Mouse (Mus musculus) hindbrain, embryonic 10.5 days (tissue): ENCODE measurements around the gene Cep290. TPM values are rescaled to one million over a fixed set of nuclear protein-coding genes. Genes with fewer than 3 reads are reported as not detected.
A peak's percentile ranks its signal among the peaks of the same experiment; 100 is the strongest.

Experiments used
- DNase-seq: peaks from one replicate; pipeline ENCODE4 v3.0.0-alpha.2; 2017; ENCODE audit warnings: low spot score
- H3K27ac ChIP-seq: fragments of 300-500 bp; sonication (generic); 2 replicates; pipeline ENCODE4 v1.5.1; 2016; ENCODE audit warnings: mild to moderate bottlenecking, moderate library complexity
- H3K27me3 ChIP-seq: fragments of 300-500 bp; sonication (generic); 2 replicates; pipeline ENCODE4 v1.6.1; 2016; ENCODE audit warnings: mild to moderate bottlenecking; ENCODE audit not compliant: poor library complexity, insufficient read depth, severe bottlenecking
- H3K36me3 ChIP-seq: fragments of 300-500 bp; sonication (generic); 2 replicates; pipeline ENCODE4 v1.6.1; 2016; ENCODE audit warnings: mild to moderate bottlenecking, moderate library complexity
- H3K4me1 ChIP-seq: fragments of 300-500 bp; sonication (generic); replicated peaks from 2 replicates; pipeline ENCODE4 v1.6.1; 2016; ENCODE audit warnings: mild to moderate bottlenecking
- H3K4me3 ChIP-seq: fragments of 300-500 bp; sonication (generic); 2 replicates; pipeline ENCODE4 v1.5.1; 2016; ENCODE audit warnings: mild to moderate bottlenecking, moderate library complexity
- H3K9me3 ChIP-seq: fragments of 300-500 bp; sonication (generic); 2 replicates; pipeline ENCODE4 v1.6.1; 2016; ENCODE audit warnings: mild to moderate bottlenecking, moderate library complexity
- WGBS: fragments of 180-500 bp; shearing (Covaris S2); methylation state at CpG from one replicate; pipeline ENCODE4 v1.1.7; 2016; 5-methylcytosine and 5-hydroxymethylcytosine counted together
- polyA plus RNA-seq: library from polyadenylated mRNA; unstranded; fragments of >200 nt; fragmentation: Nextera tagmentation; extraction: Ambion mirVana; gene quantifications from 2 replicates; pipeline ENCODE4 v1.2.1, GENCODE M21; 2016

Gene Cep290
- polyA plus RNA-seq = 3.3 and 4.5 TPM in 2 replicates

- peak within 1 kb of the TSS; percentile 73 for H3K4me3 ChIP-seq
- H3K36me3 ChIP-seq = 0 out of 2 replicates have a peak, but pooled peaks cover 3% of the 10 kb centered on the region
- peak; percentile 95 for DNase-seq
- WGBS = under 1% methylated on average over 63 of the region's 63 CpGs
- H3K9me3 ChIP-seq = no peaks in the 10 kb centered on the region
- H3K27me3 ChIP-seq = no peaks in the 10 kb centered on the region
- peak within 1 kb of the TSS; percentile 90 for H3K27ac ChIP-seq
- H3K4me1 ChIP-seq = peaks cover 23% of the 10 kb centered on the region
Observed at GRCm38 (mm10) chr10:100487097-100487978, at the start of gene Cep290, which contains the start of gene Tmtc3. Cep290 (plus strand) TSS chr10:100487558. Tmtc3 (minus strand) TSS chr10:100487350.

DNA sequence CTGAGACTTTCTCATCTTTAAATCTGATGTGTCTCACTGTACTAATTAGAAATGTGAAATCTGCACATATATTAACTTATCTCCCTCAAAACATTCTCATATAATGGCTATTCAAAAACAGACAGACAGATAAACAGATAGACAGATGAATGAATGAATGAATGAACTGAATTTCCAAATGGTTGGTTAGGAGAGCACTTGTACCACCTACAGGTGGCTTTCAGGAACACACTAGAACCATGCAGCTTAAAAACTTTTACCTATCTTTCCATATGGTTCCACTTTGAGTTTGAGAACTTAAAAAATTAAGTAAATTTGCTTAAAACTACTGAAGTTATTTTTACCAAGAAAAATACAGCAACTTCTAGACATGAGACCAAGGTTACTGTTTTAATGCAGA lies 38.0 kb upstream of the Cep290 start:
- H3K4me3 ChIP-seq = no peak overlapping the region
- H3K9me3 ChIP-seq = no peaks in the 10 kb centered on the region
- peaks cover 48% of the 10 kb centered on the region for H3K36me3 ChIP-seq
- no peak overlapping the region for H3K27ac ChIP-seq
- no peak for DNase-seq
- H3K27me3 ChIP-seq = no peaks in the 10 kb centered on the region
- no peaks in the 10 kb centered on the region for H3K4me1 ChIP-seq

DNA sequence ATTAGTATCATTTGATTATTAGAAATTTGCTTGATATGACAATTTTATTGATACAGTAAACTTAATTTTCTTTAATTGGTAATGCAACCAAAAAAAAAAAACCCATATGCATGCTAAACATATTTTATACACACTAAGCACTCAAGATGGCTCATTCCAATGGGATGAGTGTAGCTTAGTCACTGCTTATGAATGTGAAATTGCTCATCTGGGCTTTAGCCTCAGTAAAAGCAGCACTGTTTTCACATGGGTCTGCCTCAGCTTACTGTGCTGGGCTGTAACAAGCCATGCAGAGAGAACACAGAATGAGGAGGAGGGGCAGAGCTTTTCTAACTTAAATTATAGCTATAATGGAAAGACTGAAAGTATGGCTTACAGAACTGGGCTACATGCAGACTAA lies 26.8 kb upstream of the Cep290 start:
- Histone ChIP-seq H3K9me3 (no peaks in the 10 kb centered on the region), H3K4me3 (no peak overlapping the region), H3K27me3 (no peaks in the 10 kb centered on the region), H3K27ac (no peak overlapping the region), H3K4me1 (no peaks in the 10 kb centered on the region), H3K36me3 (peaks cover 52% of the 10 kb centered on the region)
- no peak for DNase-seq

- 56% methylated on average over 3 of the region's 3 CpGs for WGBS
- no peaks in the 10 kb centered on the region for H3K9me3 ChIP-seq
- no peak for DNase-seq
Observed at GRCm38 (mm10) chr10:100475040-100475439, 12.3 kb upstream of the Cep290 start.

GRCm38 (mm10) chr10:100479538-100479937 lies 7.8 kb upstream of the Cep290 start:
- DNase-seq = no peak
- Histone ChIP-seq H3K27ac (no peak overlapping the region), H3K4me1 (0 out of 2 replicates have a peak, but pooled peaks cover 4% of the 10 kb centered on the region), H3K27me3 (no peaks in the 10 kb centered on the region), H3K36me3 (peaks cover 19% of the 10 kb centered on the region), H3K9me3 (no peaks in the 10 kb centered on the region), H3K4me3 (no peak overlapping the region)
- 92% methylated on average over 3 of the region's 3 CpGs for WGBS

More at GRCm38 (mm10) chr10:100475040-100475439, 12.3 kb upstream of the Cep290 start:
- Histone ChIP-seq H3K36me3 (peaks cover 43% of the 10 kb centered on the region), H3K4me3 (no peak overlapping the region), H3K27me3 (no peaks in the 10 kb centered on the region), H3K4me1 (no peaks in the 10 kb centered on the region), H3K27ac (no peak overlapping the region)

GRCm38 (mm10) chr10:100486701-100487096 lies 659 bp upstream of the Cep290 start:
- DNase-seq = no peak
- H3K27ac ChIP-seq = peak overlapping the region; percentile 90

GRCm38 (mm10) chr10:100491916-100492315 lies 4.6 kb downstream of the Cep290 start:
- Histone ChIP-seq H3K27me3 (no peaks in the 10 kb centered on the region), H3K27ac (no peak overlapping the region), H3K4me3 (no peak overlapping the region), H3K9me3 (no peaks in the 10 kb centered on the region), H3K36me3 (peaks cover 21% of the 10 kb centered on the region), H3K4me1 (peaks cover 11% of the 10 kb centered on the region; the same call in 1 of the 2 replicates)
- no peak for DNase-seq
- WGBS = 95% methylated on average over 7 of the region's 7 CpGs

More at GRCm38 (mm10) chr10:100486701-100487096, 659 bp upstream of the Cep290 start:
- WGBS = under 1% methylated on average over 13 of the region's 13 CpGs
- Histone ChIP-seq H3K4me3 (peak overlapping the region; percentile 73), H3K4me1 (peaks cover 23% of the 10 kb centered on the region), H3K36me3 (0 out of 2 replicates have a peak, but pooled peaks cover 3% of the 10 kb centered on the region), H3K9me3 (no peaks in the 10 kb centered on the region), H3K27me3 (no peaks in the 10 kb centered on the region)

DNA sequence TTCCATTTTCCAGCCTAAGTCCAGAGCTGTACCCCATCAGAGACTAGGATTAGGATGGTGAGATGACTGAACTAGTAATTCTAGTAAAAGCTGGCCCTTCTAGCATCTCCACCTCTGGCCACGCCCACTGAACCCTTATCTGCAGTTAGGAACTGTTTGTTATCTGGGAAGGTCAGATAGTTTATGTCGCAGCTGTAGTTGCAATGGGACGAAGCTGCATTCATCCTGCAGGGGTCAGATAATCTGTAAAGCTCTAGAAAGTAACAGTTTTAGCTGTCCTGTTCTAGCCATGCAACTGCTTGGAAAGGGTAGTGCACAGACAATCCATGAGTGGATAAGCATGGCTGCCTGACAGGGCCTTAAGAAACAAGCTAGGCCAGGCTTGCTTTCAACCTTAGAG lies 11.0 kb downstream of the Cep290 start:
- whole genome bisulfite sequencing = 81% methylated on average over 3 of the region's 3 CpGs
- H3K4me3 ChIP-seq = no peak overlapping the region
- no peaks in the 10 kb centered on the region for H3K9me3 ChIP-seq
- peaks cover 66% of the 10 kb centered on the region for H3K36me3 ChIP-seq
- H3K27me3 ChIP-seq = no peaks in the 10 kb centered on the region
- H3K4me1 ChIP-seq = no peaks in the 10 kb centered on the region
- DNase-seq = no peak
- H3K27ac ChIP-seq = no peak overlapping the region

DNA sequence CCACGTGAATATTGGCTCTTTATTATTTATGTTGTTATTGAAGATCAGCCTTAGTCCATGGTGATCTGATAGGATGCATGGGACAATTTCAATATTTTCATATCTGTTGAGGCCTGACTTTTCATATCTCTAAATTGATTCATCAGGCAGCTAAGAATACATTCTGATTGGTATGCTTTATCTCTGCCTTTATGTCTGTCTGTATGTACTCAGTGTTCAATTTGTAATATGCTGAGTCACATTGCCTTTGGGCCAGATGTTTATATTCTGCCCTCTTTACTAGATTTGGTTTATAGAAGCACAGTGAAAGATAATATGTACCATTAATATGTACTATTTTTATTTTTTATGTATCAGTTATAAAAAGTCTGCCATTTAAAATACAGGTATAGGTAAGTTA lies 20.8 kb downstream of the Cep290 start:
- H3K27me3 ChIP-seq = no peaks in the 10 kb centered on the region
- H3K9me3 ChIP-seq = no peaks in the 10 kb centered on the region
- H3K36me3 ChIP-seq = peaks cover 27% of the 10 kb centered on the region
- DNase-seq = no peak
- WGBS = 78% methylated on average over 1 of the region's 1 CpGs
- no peak overlapping the region for H3K27ac ChIP-seq
- H3K4me3 ChIP-seq = no peak overlapping the region
- no peaks in the 10 kb centered on the region for H3K4me1 ChIP-seq

DNA sequence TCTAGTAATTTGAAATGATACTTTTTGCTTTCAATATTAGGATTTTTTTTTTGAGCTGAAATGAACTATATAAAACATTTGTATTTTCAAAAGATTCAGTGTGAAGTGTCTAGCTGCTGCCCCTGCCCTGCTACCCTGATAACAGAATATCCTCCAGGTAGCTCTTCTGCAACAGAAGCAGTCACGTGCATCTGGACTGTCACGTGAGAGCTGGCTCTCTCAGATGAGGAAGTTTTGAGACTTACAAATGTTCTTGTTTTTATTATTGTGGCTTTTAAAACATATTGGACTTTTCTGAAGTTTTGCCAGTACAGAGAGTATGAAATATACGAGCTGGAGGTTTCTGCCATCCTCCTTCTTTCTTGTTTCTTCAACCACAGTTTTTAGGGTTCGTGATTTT lies 34.3 kb downstream of the Cep290 start:
- no peak overlapping the region for H3K27ac ChIP-seq
- DNase-seq = no peak
- no peak overlapping the region for H3K4me3 ChIP-seq
- no peaks in the 10 kb centered on the region for H3K4me1 ChIP-seq
- 93% methylated on average over 4 of the region's 4 CpGs for WGBS
- no peaks in the 10 kb centered on the region for H3K27me3 ChIP-seq
- no peaks in the 10 kb centered on the region for H3K9me3 ChIP-seq
- H3K36me3 ChIP-seq = peaks cover 34% of the 10 kb centered on the region

GRCm38 (mm10) chr10:100522330-100522729 lies 35.0 kb downstream of the Cep290 start:
- no peaks in the 10 kb centered on the region for H3K27me3 ChIP-seq
- DNase-seq = no peak
- no peaks in the 10 kb centered on the region for H3K9me3 ChIP-seq
- H3K36me3 ChIP-seq = peaks cover 34% of the 10 kb centered on the region
- no peak overlapping the region for H3K27ac ChIP-seq
- no peaks in the 10 kb centered on the region for H3K4me1 ChIP-seq
- WGBS = 87% methylated on average over 9 of the region's 9 CpGs
- H3K4me3 ChIP-seq = no peak overlapping the region

DNA sequence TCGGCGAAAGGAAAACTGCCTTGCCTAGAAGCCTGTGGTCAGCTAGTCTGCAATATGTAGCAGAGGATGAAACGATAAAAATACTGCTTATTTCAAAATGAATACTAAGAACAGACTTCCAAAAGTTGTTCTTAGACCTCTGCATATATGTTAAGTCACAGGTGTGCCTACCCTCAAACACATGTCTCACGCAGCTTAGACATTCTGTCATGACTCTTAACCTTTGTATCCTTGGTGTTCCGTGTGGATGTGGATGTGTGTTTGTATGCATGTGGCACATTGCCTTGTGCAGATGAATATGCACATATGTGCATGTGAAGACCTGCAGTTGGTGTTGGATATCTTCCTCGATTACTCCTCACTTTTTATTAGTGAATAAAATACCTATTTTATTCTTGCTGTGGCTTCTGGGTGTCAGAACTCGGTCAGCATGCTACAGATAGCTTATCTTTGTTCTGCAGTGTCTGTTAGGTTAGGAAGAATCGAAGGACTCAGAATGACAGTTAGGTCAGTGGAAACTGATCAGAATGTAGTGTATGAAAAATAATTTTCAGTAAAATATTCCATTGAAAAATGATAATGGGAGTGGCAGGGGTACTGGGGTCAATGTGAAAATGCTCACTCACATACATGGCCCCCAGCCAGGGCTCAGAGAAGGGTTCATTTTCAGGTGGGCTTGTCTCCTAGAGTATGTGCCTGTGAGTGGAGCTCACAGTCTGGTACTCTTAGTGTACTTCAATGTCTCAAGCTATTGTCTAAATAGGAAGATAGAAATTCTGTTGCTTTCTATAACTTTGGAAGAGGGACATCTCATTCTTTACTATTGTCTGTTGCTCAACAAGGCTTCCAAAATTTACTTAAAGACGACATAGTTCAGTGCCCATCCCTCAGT lies 37.4 kb downstream of the Cep290 start:
- DNase-seq = no peak
- Histone ChIP-seq H3K9me3 (no peaks in the 10 kb centered on the region), H3K36me3 (peaks cover 27% of the 10 kb centered on the region), H3K27me3 (no peaks in the 10 kb centered on the region), H3K4me1 (no peaks in the 10 kb centered on the region), H3K4me3 (no peak overlapping the region), H3K27ac (no peak overlapping the region)
- 91% methylated on average over 9 of the region's 9 CpGs for WGBS
